ENCODE assay signal across 9 mouse cellular contexts in genomic region chr8:85035728-85036310, GRCm38 (mm10). TPM values are rescaled to one million over a fixed set of nuclear protein-coding genes. Genes with fewer than 3 reads are reported as not detected.
DNase-seq lines count a peak whose midpoint lies in the region; ATAC-seq and TF ChIP-seq lines count a peak whose summit lies in the region.
"Had no signal": no experiment of that assay in that cellular context is flagged by ENCODE, and none has a peak within 500 bp of the region (broad histone marks: within the 10 kb centered on the region; RNA-seq: fewer than 3 reads in every experiment).

No protein-coding gene starts in this region.

- H3K27ac ChIP-seq in ES-E14 (ENCODE audit: insufficient read depth, low read depth, low read length, poor library complexity, severe bottlenecking): peak overlapping the region; percentile 90
- peak overlapping the region; percentile 84 for H3K27ac ChIP-seq in forebrain, embryonic 12.5 days

- H3K4me2 ChIP-seq in forebrain, embryonic 12.5 days: peak overlapping the region; percentile 83

- no peaks in the 10 kb centered on the region for H3K9me3 ChIP-seq in ES-E14 (ENCODE audit: control insufficient read depth, insufficient read depth, low read depth, low read length)
- no peaks in the 10 kb centered on the region for H3K9me3 ChIP-seq in forebrain, embryonic 12.5 days

- peak; percentile 2; the same call in 1 of the 2 replicates for ATAC-seq in forebrain, embryonic 12.5 days (ENCODE audit: low FRiP score)

- H3K27me3 ChIP-seq in forebrain, embryonic 12.5 days: no peaks in the 10 kb centered on the region

- H3K36me3 ChIP-seq in ES-E14 (ENCODE audit: control insufficient read depth, insufficient read depth, low read length, poor library complexity, severe bottlenecking): peaks cover 19% of the 10 kb centered on the region
- peaks cover 44% of the 10 kb centered on the region for H3K36me3 ChIP-seq in forebrain, embryonic 12.5 days (replicated peaks)

- H3K4me3 ChIP-seq in ES-E14 (ENCODE audit: insufficient read depth in 1 of 2, low read depth in 1 of 2, low read length in 2 of 2, poor library complexity in 1 of 2, severe bottlenecking in 1 of 2): peak overlapping the region; percentile 77 to 96
- peak overlapping the region; percentile 83 for H3K4me3 ChIP-seq in forebrain, embryonic 12.5 days (replicated peaks)

- peak overlapping the region; percentile 99 for H3K9ac ChIP-seq in ES-E14 (ENCODE audit: insufficient read depth, low read depth, low read length, poor library complexity, severe bottlenecking)
- peak overlapping the region; percentile 72 for H3K9ac ChIP-seq in forebrain, embryonic 12.5 days

- peak; percentile 57 for DNase-seq in adrenal gland, adult 2 months
- no peak for DNase-seq in adrenal gland, postnatal 4 days (ENCODE audit: low spot score in 2 of 2)
- no peak for DNase-seq in ES-E14 (ENCODE audit: low read depth, low spot score)
- peak; percentile 54 for DNase-seq in kidney, adult 9 months
- peak; percentile 37 to 46 for DNase-seq in lung, postnatal 4 days
- DNase-seq in thymus, postnatal 25 days: peak; percentile 27
- DNase-seq in right cerebral cortex, adult 18-20 months: no peak

- WGBS in forebrain, embryonic 12.5 days: under 1% methylated on average over 15 of the region's 15 CpGs

- in situ Hi-C loops in ES-E14 (cut with MboI; ENCODE audit: low sequenced_read_pairs in 2 of 2, unreplicated experiment in 2 of 2): no loop called here

- H3K4me1 ChIP-seq in ES-E14 (ENCODE audit: control insufficient read depth in 2 of 2, insufficient read depth in 2 of 2, low read length in 2 of 2, poor library complexity in 1 of 2): peaks cover 0 to 9% of the 10 kb centered on the region in 2 experiments; a peak in 2 of 4 replicates
- peaks cover 37% of the 10 kb centered on the region for H3K4me1 ChIP-seq in forebrain, embryonic 12.5 days

TF ChIP-seq in ES-E14, 5 proteins besides CTCF, POLR2A, EP300 and RAD21:
- TF ChIP-seq CHD2 (IDR thresholded peaks at IDR 0.05; ENCODE audit: low read depth, low read length) (no peak), ZC3H11A (IDR thresholded peaks at IDR 0.05; ENCODE audit: borderline replicate concordance, low read depth, low read length) (no peak), ZNF384 (IDR thresholded peaks at IDR 0.05; ENCODE audit: low read depth, low read length) (no peak), MAFK (IDR thresholded peaks at IDR 0.05; ENCODE audit: insufficient read depth, low read depth, low read length) (no peak), HCFC1 (IDR thresholded peaks at IDR 0.05; ENCODE audit: borderline replicate concordance, insufficient read depth, low read length) (no peak)

RNA-seq across cellular contexts. Expression of gene Tnpo2, which starts 0.9 kb away (rescaled TPM):
- total RNA-seq in adrenal gland, adult 2 months (2021): 100 to 1,000 TPM in 1 of 2 experiments, 10 to 100 TPM in 1; 68.3 to 101 TPM
- 44.7 and 54.1 TPM in 2 replicates for polyA plus RNA-seq in adrenal gland, adult 2 months (2012; rRNA removed)
- 10 to 100 TPM; 70.8 to 86.8 TPM for total RNA-seq in adrenal gland, postnatal 4 days (2021)
- total RNA-seq in ES-E14 (2012; rRNA removed): 88.4 and 101 TPM in 2 replicates
- 45.1 and 50.7 TPM in 2 replicates for polyA plus RNA-seq in forebrain, embryonic 12.5 days (2016; fragmentation: Nextera tagmentation; extraction: Ambion mirVana)

RNA-seq across cellular contexts. Expression of gene Trir, which starts 9.2 kb away (rescaled TPM):
- total RNA-seq in adrenal gland, adult 2 months (2021): 100 to 1,000 TPM; 160 to 184 TPM
- polyA plus RNA-seq in adrenal gland, adult 2 months (2012; rRNA removed): 64.2 and 67.6 TPM in 2 replicates
- 100 to 1,000 TPM; 179 to 188 TPM for total RNA-seq in adrenal gland, postnatal 4 days (2021)
- total RNA-seq in ES-E14 (2012; rRNA removed): 161 and 181 TPM in 2 replicates
- polyA plus RNA-seq in forebrain, embryonic 12.5 days (2016; fragmentation: Nextera tagmentation; extraction: Ambion mirVana): 156 and 175 TPM in 2 replicates

RNA-seq across cellular contexts. Expression of gene Asna1, which starts 10.7 kb away (rescaled TPM):
- total RNA-seq in adrenal gland, adult 2 months (2021): 100 to 1,000 TPM; 106 TPM
- polyA plus RNA-seq in adrenal gland, adult 2 months (2012; rRNA removed): 89.4 and 104 TPM in 2 replicates
- total RNA-seq in adrenal gland, postnatal 4 days (2021): 10 to 100 TPM; 77.7 to 83.2 TPM
- 237 and 266 TPM in 2 replicates for total RNA-seq in ES-E14 (2012; rRNA removed)
- 140 TPM in 2 replicates for polyA plus RNA-seq in forebrain, embryonic 12.5 days (2016; fragmentation: Nextera tagmentation; extraction: Ambion mirVana)

RNA-seq across cellular contexts. Expression of gene Best2, which starts 21.5 kb away (rescaled TPM):
- not detected for total RNA-seq in adrenal gland, adult 2 months (2021)
- polyA plus RNA-seq in adrenal gland, adult 2 months (2012; rRNA removed): 0.18 TPM in 1 of 2 replicates, not detected in the other
- not detected for total RNA-seq in adrenal gland, postnatal 4 days (2021)
- 0.22 and 0.48 TPM in 2 replicates for total RNA-seq in ES-E14 (2012; rRNA removed)
- not detected in 2 replicates for polyA plus RNA-seq in forebrain, embryonic 12.5 days (2016; fragmentation: Nextera tagmentation; extraction: Ambion mirVana)
- total RNA-seq: layer of hippocampus, postnatal 36 days had no signal

RNA-seq across cellular contexts. Expression of gene Fbxw9, which starts 24.0 kb away (rescaled TPM):
- 10 to 100 TPM; 12.3 to 13.5 TPM for total RNA-seq in adrenal gland, adult 2 months (2021)
- 55.8 and 56.2 TPM in 2 replicates for polyA plus RNA-seq in adrenal gland, adult 2 months (2012; rRNA removed)
- total RNA-seq in adrenal gland, postnatal 4 days (2021): 10 to 100 TPM; 36.5 to 39.8 TPM
- 49.3 and 86.0 TPM in 2 replicates for total RNA-seq in ES-E14 (2012; rRNA removed)
- 32.1 and 33.7 TPM in 2 replicates for polyA plus RNA-seq in forebrain, embryonic 12.5 days (2016; fragmentation: Nextera tagmentation; extraction: Ambion mirVana)

Comparison
In these comparisons a context has a peak if more than half of its experiments do, and no peak if none do; other contexts are left out.
1. DNase-seq: peak in adrenal gland, adult 2 months (single experiment), kidney, adult 9 months (single experiment), lung, postnatal 4 days (2 of 2) and thymus, postnatal 25 days (single experiment); none in adrenal gland, postnatal 4 days (0 of 2), ES-E14 (single experiment) and right cerebral cortex, adult 18-20 months (single experiment).